Mouse (Mus musculus) erythroid progenitor cell, adult 5-6 weeks (primary cell): Measurements from ENCODE around the gene Mmp10. TPM values are rescaled to one million over a fixed set of nuclear protein-coding genes. Genes with fewer than 3 reads are reported as not detected.

Experiments used
- total RNA-seq, 2 experiments: library from RNA; stranded (forward) in 1 of 2; stranded (reverse) in 1 of 2; fragments of 150-400 nt in 1 of 2; fragments of 186-747, 209-891 nt in 1 of 2; gene quantifications; 2 replicates each; pipeline versions ENCODE4 v1.2.3 to v1.2.4; 2015 to 2017; ENCODE audit warnings: low replicate concordance in 2 of 2

Mmp10 gene
- total RNA-seq, 2 experiments from 2014 or later: not detected

Other genes with a start within 250 kb of the Mmp10 start
- 0.72 and 1.7 TPM in 2 replicates for gene Mmp13, start 229.8 kb upstream of the Mmp10 start, total RNA-seq (2015; ENCODE audit: low replicate concordance)
- 1.5 TPM in 1 of 2 replicates, not detected in the other for gene Mmp13, start 229.8 kb upstream of the Mmp10 start, total RNA-seq (2017; ENCODE audit: low replicate concordance)
- gene Mmp12, start 158.0 kb upstream of the Mmp10 start, total RNA-seq (2015; ENCODE audit: low replicate concordance): not detected in 2 replicates
- not detected in 2 replicates for gene Mmp12, start 158.0 kb upstream of the Mmp10 start, total RNA-seq (2017; ENCODE audit: low replicate concordance)
- gene Mmp1b, start 114.3 kb upstream of the Mmp10 start, total RNA-seq (2015; ENCODE audit: low replicate concordance): not detected in 2 replicates
- gene Mmp1b, start 114.3 kb upstream of the Mmp10 start, total RNA-seq (2017; ENCODE audit: low replicate concordance): not detected in 2 replicates
- not detected in 2 replicates for gene Mmp3, start 56.5 kb upstream of the Mmp10 start, total RNA-seq (2015; ENCODE audit: low replicate concordance)
- not detected in 2 replicates for gene Mmp3, start 56.5 kb upstream of the Mmp10 start, total RNA-seq (2017; ENCODE audit: low replicate concordance)
- 25.6 and 53.0 TPM in 2 replicates for gene Mmp8, start 56.1 kb downstream of the Mmp10 start, total RNA-seq (2015; ENCODE audit: low replicate concordance)
- gene Mmp8, start 56.1 kb downstream of the Mmp10 start, total RNA-seq (2017; ENCODE audit: low replicate concordance): 34.0 and 41.5 TPM in 2 replicates
- gene Mmp27, start 69.0 kb downstream of the Mmp10 start, total RNA-seq (2015; ENCODE audit: low replicate concordance): not detected in 2 replicates
- not detected in 2 replicates for gene Mmp27, start 69.0 kb downstream of the Mmp10 start, total RNA-seq (2017; ENCODE audit: low replicate concordance)
- gene Mmp20, start 125.9 kb downstream of the Mmp10 start, total RNA-seq (2015; ENCODE audit: low replicate concordance): not detected in 2 replicates
- not detected in 2 replicates for gene Mmp20, start 125.9 kb downstream of the Mmp10 start, total RNA-seq (2017; ENCODE audit: low replicate concordance)
- gene Mmp7, start 189.7 kb downstream of the Mmp10 start, total RNA-seq (2015; ENCODE audit: low replicate concordance): not detected in 2 replicates
- gene Mmp7, start 189.7 kb downstream of the Mmp10 start, total RNA-seq (2017; ENCODE audit: low replicate concordance): not detected in 2 replicates